Mouse (Mus musculus): ENCODE measurements around the gene Gmds. TPM values are rescaled to one million over a fixed set of nuclear protein-coding genes. Genes with fewer than 3 reads are reported as not detected.

Gmds gene
- polyA plus RNA-seq, 1 experiment from 2014 or later, result 40.5 TPM

DNA sequence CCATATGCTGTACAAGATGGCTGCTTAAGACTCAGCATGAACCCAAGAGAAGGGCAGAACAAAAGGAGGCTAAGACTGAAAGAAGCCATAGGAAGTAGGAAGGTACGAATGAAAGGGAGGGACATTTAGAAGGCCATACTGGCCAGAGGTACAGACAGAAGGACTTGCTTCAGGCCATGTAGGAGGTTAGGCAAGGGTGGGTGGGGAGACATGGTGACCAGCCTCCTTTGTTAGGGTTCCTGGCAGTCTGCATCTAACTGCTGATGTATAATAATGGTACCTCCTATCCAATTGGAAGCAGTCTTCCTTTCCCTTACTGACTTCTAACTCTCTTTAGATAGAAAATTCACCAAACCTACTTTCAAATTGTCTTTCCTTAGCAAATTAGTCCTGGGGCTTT, 432.0 kb downstream of the Gmds start:
- ATAC-seq (ENCODE audit: low read depth), result no peak
- Histone ChIP-seq H3K27ac (ENCODE audit: low read depth, low read length) (no peak overlapping the region), H3K4me3 (ENCODE audit: low read depth, low read length) (no peak overlapping the region), H3K4me1 (ENCODE audit: control insufficient read depth, insufficient read depth, low read length) (0 out of 2 replicates have a peak, but pooled peaks cover 3% of the 10 kb centered on the region), H3K4me2 (ENCODE audit: low read depth, low read length) (no peak overlapping the region), H3K9me3 (ENCODE audit: control insufficient read depth, low read length) (no peaks in the 10 kb centered on the region), H3K36me3 (ENCODE audit: control insufficient read depth, insufficient read depth, low read length) (no peaks in the 10 kb centered on the region), H3K27me3 (ENCODE audit: control insufficient read depth, insufficient read depth, low read length) (no peaks in the 10 kb centered on the region), H3K9ac (replicated peaks; ENCODE audit: low read depth, low read length) (no peak overlapping the region)
- 55% methylated on average over 1 of the region's 1 CpGs for WGBS

DNA sequence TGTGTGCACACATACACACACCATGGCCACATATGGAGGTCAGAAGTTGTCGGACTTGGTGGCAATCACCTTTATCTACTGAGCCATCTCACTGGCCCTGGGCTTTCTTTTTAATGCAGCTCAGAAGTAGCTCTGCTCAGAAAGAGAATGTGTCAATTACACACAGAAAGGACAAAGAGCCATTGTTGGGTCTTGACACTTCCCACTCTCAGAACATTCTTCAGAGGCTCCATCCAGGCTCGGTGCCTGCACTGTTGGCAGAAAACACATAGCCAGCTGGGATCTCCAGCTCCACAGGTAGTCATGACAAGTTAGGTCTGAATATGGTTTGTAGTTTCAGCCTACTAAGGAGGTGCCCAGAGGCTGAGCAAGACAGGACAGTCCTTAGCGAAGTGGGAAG, 438.3 kb downstream of the Gmds start:
- no peak for ATAC-seq (ENCODE audit: low read depth)
- no peak overlapping the region for H3K4me3 ChIP-seq (ENCODE audit: low read depth, low read length)
- H3K27me3 ChIP-seq (ENCODE audit: control insufficient read depth, insufficient read depth, low read length), result no peaks in the 10 kb centered on the region
- H3K9me3 ChIP-seq (ENCODE audit: control insufficient read depth, low read length), result no peaks in the 10 kb centered on the region
- no peak overlapping the region for H3K9ac ChIP-seq (replicated peaks; ENCODE audit: low read depth, low read length)
- no peak overlapping the region for H3K4me2 ChIP-seq (ENCODE audit: low read depth, low read length)
- no peaks in the 10 kb centered on the region for H3K36me3 ChIP-seq (ENCODE audit: control insufficient read depth, insufficient read depth, low read length)
- H3K4me1 ChIP-seq (ENCODE audit: control insufficient read depth, insufficient read depth, low read length), result no peaks in the 10 kb centered on the region
- WGBS, result 66% methylated on average over 3 of the region's 3 CpGs
- no peak overlapping the region for H3K27ac ChIP-seq (ENCODE audit: low read depth, low read length)

DNA sequence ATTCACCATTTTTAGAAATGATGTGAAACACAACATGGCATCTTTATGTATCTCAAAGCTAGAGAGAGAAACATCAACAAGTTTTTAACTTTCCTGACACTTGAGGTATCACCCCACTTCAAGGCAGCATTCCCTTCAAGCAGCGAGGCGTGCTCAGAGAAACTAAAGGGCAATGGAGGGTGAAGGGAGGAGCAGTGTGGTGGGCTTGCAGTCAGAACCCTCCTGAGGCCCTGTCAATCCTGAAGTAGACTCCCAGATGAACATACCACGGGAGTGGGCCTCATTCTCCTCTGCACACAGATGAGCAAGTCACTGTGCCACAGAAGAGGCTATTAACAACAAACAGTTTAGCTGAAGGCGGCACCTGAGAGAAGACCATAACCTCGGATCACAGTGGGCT, 439.1 kb downstream of the Gmds start:
- no peak for ATAC-seq (ENCODE audit: low read depth)
- WGBS, result 82% methylated on average over 5 of the region's 5 CpGs
- H3K4me2 ChIP-seq (ENCODE audit: low read depth, low read length), result no peak overlapping the region
- H3K4me1 ChIP-seq (ENCODE audit: control insufficient read depth, insufficient read depth, low read length), result no peaks in the 10 kb centered on the region
- no peak overlapping the region for H3K27ac ChIP-seq (ENCODE audit: low read depth, low read length)
- no peaks in the 10 kb centered on the region for H3K36me3 ChIP-seq (ENCODE audit: control insufficient read depth, insufficient read depth, low read length)
- no peaks in the 10 kb centered on the region for H3K9me3 ChIP-seq (ENCODE audit: control insufficient read depth, low read length)
- H3K4me3 ChIP-seq (ENCODE audit: low read depth, low read length), result no peak overlapping the region
- no peaks in the 10 kb centered on the region for H3K27me3 ChIP-seq (ENCODE audit: control insufficient read depth, insufficient read depth, low read length)
- H3K9ac ChIP-seq (replicated peaks; ENCODE audit: low read depth, low read length), result no peak overlapping the region

DNA sequence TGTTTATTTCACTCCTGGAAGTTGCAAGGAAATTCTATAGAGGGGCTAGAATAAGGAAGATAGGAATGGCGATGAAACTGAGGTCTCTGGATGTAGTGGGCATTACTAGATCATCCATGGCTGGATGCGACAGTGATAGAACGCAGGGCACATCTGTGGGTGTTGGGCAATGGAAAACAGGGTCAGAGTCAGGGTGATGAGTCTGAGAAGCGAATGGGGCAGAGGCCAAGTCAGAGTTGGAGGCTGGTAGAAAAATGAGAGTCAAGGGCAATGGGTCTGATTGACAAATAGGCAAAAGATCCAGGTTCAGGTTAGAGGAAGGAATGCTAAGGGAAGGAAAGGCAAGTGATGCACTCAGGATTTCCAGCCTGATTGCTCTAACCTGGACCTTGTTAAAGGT, 441.0 kb downstream of the Gmds start:
- no peak overlapping the region for H3K27ac ChIP-seq (ENCODE audit: low read depth, low read length)
- 89% methylated on average over 4 of the region's 4 CpGs for WGBS
- H3K4me1 ChIP-seq (ENCODE audit: control insufficient read depth, insufficient read depth, low read length), result no peaks in the 10 kb centered on the region
- no peak for ATAC-seq (ENCODE audit: low read depth)
- no peaks in the 10 kb centered on the region for H3K36me3 ChIP-seq (ENCODE audit: control insufficient read depth, insufficient read depth, low read length)
- H3K27me3 ChIP-seq (ENCODE audit: control insufficient read depth, insufficient read depth, low read length), result no peaks in the 10 kb centered on the region
- no peak overlapping the region for H3K4me2 ChIP-seq (ENCODE audit: low read depth, low read length)
- H3K9ac ChIP-seq (replicated peaks; ENCODE audit: low read depth, low read length), result no peak overlapping the region
- H3K9me3 ChIP-seq (ENCODE audit: control insufficient read depth, low read length), result no peaks in the 10 kb centered on the region
- no peak overlapping the region for H3K4me3 ChIP-seq (ENCODE audit: low read depth, low read length)

GRCm38 (mm10) chr13:31894511-31894910, 444.0 kb downstream of the Gmds start:
- Histone ChIP-seq H3K9ac (replicated peaks; ENCODE audit: low read depth, low read length) (no peak overlapping the region), H3K9me3 (ENCODE audit: control insufficient read depth, low read length) (no peaks in the 10 kb centered on the region), H3K27me3 (ENCODE audit: control insufficient read depth, insufficient read depth, low read length) (no peaks in the 10 kb centered on the region), H3K4me3 (ENCODE audit: low read depth, low read length) (no peak overlapping the region), H3K27ac (ENCODE audit: low read depth, low read length) (no peak overlapping the region), H3K4me2 (ENCODE audit: low read depth, low read length) (no peak overlapping the region), H3K36me3 (ENCODE audit: control insufficient read depth, insufficient read depth, low read length) (no peaks in the 10 kb centered on the region), H3K4me1 (ENCODE audit: control insufficient read depth, insufficient read depth, low read length) (no peaks in the 10 kb centered on the region)
- ATAC-seq (ENCODE audit: low read depth), result no peak
- WGBS, result 66% methylated on average over 3 of the region's 3 CpGs

DNA sequence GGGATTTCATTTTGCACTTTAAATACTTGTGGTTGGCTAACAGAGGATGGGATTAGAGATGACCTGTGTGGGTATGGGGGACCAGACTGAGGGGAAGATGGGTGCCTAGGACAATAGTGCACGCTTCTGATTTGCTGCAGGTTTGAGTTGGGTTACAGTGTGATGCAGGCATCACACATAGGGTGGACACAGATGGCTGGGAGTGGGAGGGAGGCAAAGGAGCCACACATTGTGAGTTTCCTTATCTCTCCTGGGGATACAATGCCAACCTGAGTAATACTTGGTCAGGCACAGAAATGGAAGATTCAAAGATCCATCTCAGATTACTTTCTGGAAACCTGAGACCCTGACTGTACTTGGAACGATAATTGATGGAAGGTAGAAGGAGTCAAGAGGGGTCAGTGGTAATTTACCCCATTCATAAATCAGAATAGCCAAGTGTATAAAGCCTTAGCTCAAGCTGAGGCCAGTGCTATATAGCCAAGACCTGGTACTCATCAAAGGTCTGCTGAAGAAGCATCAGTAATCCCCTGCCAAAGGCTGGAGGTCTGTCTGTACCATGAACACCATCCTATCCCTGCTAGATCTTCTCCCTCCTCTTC, 445.5 kb downstream of the Gmds start:
- no peak overlapping the region for H3K9ac ChIP-seq (replicated peaks; ENCODE audit: low read depth, low read length)
- no peaks in the 10 kb centered on the region for H3K9me3 ChIP-seq (ENCODE audit: control insufficient read depth, low read length)
- no peak overlapping the region for H3K4me3 ChIP-seq (ENCODE audit: low read depth, low read length)
- H3K27me3 ChIP-seq (ENCODE audit: control insufficient read depth, insufficient read depth, low read length), result no peaks in the 10 kb centered on the region
- H3K4me2 ChIP-seq (ENCODE audit: low read depth, low read length), result no peak overlapping the region
- no peak overlapping the region for H3K27ac ChIP-seq (ENCODE audit: low read depth, low read length)
- no peaks in the 10 kb centered on the region for H3K36me3 ChIP-seq (ENCODE audit: control insufficient read depth, insufficient read depth, low read length)
- ATAC-seq (ENCODE audit: low read depth), result no peak
- no peaks in the 10 kb centered on the region for H3K4me1 ChIP-seq (ENCODE audit: control insufficient read depth, insufficient read depth, low read length)
- WGBS, result 82% methylated on average over 2 of the region's 2 CpGs

- ATAC-seq (ENCODE audit: low read depth), result no peak
- H3K4me2 ChIP-seq (ENCODE audit: low read depth, low read length), result no peak overlapping the region
- H3K4me1 ChIP-seq (ENCODE audit: control insufficient read depth, insufficient read depth, low read length), result no peaks in the 10 kb centered on the region
- H3K27ac ChIP-seq (ENCODE audit: low read depth, low read length), result no peak overlapping the region
- H3K27me3 ChIP-seq (ENCODE audit: control insufficient read depth, insufficient read depth, low read length), result no peaks in the 10 kb centered on the region
- H3K9me3 ChIP-seq (ENCODE audit: control insufficient read depth, low read length), result no peaks in the 10 kb centered on the region
- no peak overlapping the region for H3K9ac ChIP-seq (replicated peaks; ENCODE audit: low read depth, low read length)
- 84% methylated on average over 3 of the region's 3 CpGs for WGBS
- H3K36me3 ChIP-seq (ENCODE audit: control insufficient read depth, insufficient read depth, low read length), result no peaks in the 10 kb centered on the region
- H3K4me3 ChIP-seq (ENCODE audit: low read depth, low read length), result no peak overlapping the region
Measured at GRCm38 (mm10) chr13:31888500-31888899, 450.0 kb downstream of the Gmds start.

GRCm38 (mm10) chr13:31885769-31886168, 452.8 kb downstream of the Gmds start:
- Histone ChIP-seq H3K27ac (ENCODE audit: low read depth, low read length) (no peak overlapping the region), H3K9me3 (ENCODE audit: control insufficient read depth, low read length) (no peaks in the 10 kb centered on the region), H3K4me1 (ENCODE audit: control insufficient read depth, insufficient read depth, low read length) (no peaks in the 10 kb centered on the region), H3K4me3 (ENCODE audit: low read depth, low read length) (no peak overlapping the region), H3K36me3 (ENCODE audit: control insufficient read depth, insufficient read depth, low read length) (no peaks in the 10 kb centered on the region), H3K4me2 (ENCODE audit: low read depth, low read length) (no peak overlapping the region), H3K27me3 (ENCODE audit: control insufficient read depth, insufficient read depth, low read length) (no peaks in the 10 kb centered on the region), H3K9ac (replicated peaks; ENCODE audit: low read depth, low read length) (no peak overlapping the region)
- no peak for ATAC-seq (ENCODE audit: low read depth)
- 87% methylated on average over 1 of the region's 1 CpGs for WGBS

DNA sequence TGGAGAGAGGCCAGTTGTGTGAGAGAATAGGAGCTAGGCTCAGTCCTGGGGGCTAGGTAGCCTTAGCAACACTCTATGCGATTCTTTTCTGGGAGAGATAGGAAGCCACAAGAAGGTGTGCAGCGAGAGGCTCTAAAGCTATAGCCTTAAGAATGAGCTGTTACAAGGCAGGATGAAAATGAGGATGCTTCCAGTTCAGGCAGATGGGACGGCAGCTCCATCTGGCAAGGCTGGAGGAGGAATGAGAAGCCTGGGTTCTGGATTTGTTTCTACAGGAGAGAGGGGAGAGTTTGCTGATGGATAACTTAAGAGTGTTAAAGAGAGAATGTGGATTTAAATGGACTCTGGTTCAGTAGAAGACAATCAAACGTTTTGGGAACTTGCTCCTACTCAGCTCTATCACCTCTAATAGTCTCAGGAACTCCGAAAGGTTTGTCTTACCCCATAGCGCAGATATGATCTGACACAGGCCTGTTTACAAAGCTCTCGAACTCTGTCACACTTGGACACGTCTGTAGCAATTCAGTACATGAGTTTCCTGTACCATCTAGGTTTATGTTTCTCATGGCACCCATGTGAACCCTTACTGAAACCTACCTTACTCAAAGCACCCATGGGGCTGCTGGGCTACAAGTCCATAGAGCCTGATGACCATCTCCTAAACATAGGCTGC, 459.6 kb downstream of the Gmds start:
- Histone ChIP-seq H3K9ac (replicated peaks; ENCODE audit: low read depth, low read length) (no peak overlapping the region), H3K27ac (ENCODE audit: low read depth, low read length) (no peak overlapping the region), H3K36me3 (ENCODE audit: control insufficient read depth, insufficient read depth, low read length) (no peaks in the 10 kb centered on the region), H3K4me1 (ENCODE audit: control insufficient read depth, insufficient read depth, low read length) (no peaks in the 10 kb centered on the region), H3K4me3 (ENCODE audit: low read depth, low read length) (no peak overlapping the region), H3K4me2 (ENCODE audit: low read depth, low read length) (no peak overlapping the region), H3K27me3 (ENCODE audit: control insufficient read depth, insufficient read depth, low read length) (no peaks in the 10 kb centered on the region), H3K9me3 (ENCODE audit: control insufficient read depth, low read length) (no peaks in the 10 kb centered on the region)
- WGBS, result 87% methylated on average over 8 of the region's 8 CpGs
- no peak for ATAC-seq (ENCODE audit: low read depth)

Measured in neural tube, embryonic 14.5 days (tissue).